Mouse (Mus musculus): ENCODE results near the gene Supt16.
A peak's percentile ranks its signal among the peaks of the same experiment; 100 is the strongest.

- TF ChIP-seq CTCF (IDR thresholded peaks at IDR 0.05; ENCODE audit: control insufficient read depth, insufficient read depth, low read length) = 0 out of 2 replicates have a peak, but pooled peaks have one; percentile 15
- no peak for TF ChIP-seq POLR2A (IDR thresholded peaks at IDR 0.05; ENCODE audit: borderline replicate concordance, control insufficient read depth, low read depth, low read length)
Observed at GRCm38 (mm10) chr14:52146540-52146939, 50.7 kb downstream of the Supt16 start.
